Mouse (Mus musculus) neural tube, embryonic 11.5 days (tissue): ENCODE measurements at regions not wholly inside any gene's neighbourhood (a gene's known extent, or its start where the extent isn't known, plus 50 kb on each side); places are given as distances from the start of the nearest gene placed in this dataset.
"Not testable (repeated sequence)": the region's sequence is repeated elsewhere in the genome, so short reads cannot be mapped to it uniquely, and the experiment has no call there.

Experiments
- ATAC-seq: fragments of 200-750 bp; cut with Nextera tagmentation; 2 replicates; pipeline ENCODE4 v1.8.0; 2017; ENCODE audit warnings: moderate number of reproducible peaks, mild to moderate bottlenecking, moderate TSS enrichment, moderate library complexity; ENCODE audit not compliant: insufficient read depth, low FRiP score, low TSS enrichment
- DNase-seq: peaks from one replicate; pipeline ENCODE4 v3.0.0-alpha.2; 2015; ENCODE audit warnings: low spot score
- H3K27ac ChIP-seq: fragments of 300-500 bp; sonication (generic); 2 replicates; pipeline ENCODE4 v1.5.1; 2014; ENCODE audit warnings: low read depth, mild to moderate bottlenecking, low read length
- H3K27me3 ChIP-seq: fragments of 300-500 bp; sonication (generic); 2 replicates; pipeline ENCODE4 v1.6.1; 2014; ENCODE audit warnings: mild to moderate bottlenecking, low read length, mixed read lengths; ENCODE audit not compliant: control insufficient read depth, insufficient read depth
- H3K36me3 ChIP-seq: fragments of 300-500 bp; sonication (generic); 2 replicates; pipeline ENCODE4 v1.6.1; 2014; ENCODE audit warnings: mild to moderate bottlenecking, low read length, moderate library complexity, mixed read lengths; ENCODE audit not compliant: control insufficient read depth, insufficient read depth
- H3K4me1 ChIP-seq: fragments of 300-500 bp; sonication (generic); 2 replicates; pipeline ENCODE4 v1.6.1; 2014; ENCODE audit warnings: low read length, mixed read lengths; ENCODE audit not compliant: control insufficient read depth, insufficient read depth
- H3K4me2 ChIP-seq: fragments of 300-500 bp; sonication (generic); 2 replicates; pipeline ENCODE4 v1.6.1; 2014; ENCODE audit warnings: low read depth, mild to moderate bottlenecking, moderate library complexity
- H3K4me3 ChIP-seq: fragments of 300-500 bp; sonication (generic); 2 replicates; pipeline ENCODE4 v1.5.1; 2014; ENCODE audit warnings: low read depth, low read length
- H3K9ac ChIP-seq: fragments of 300-500 bp; sonication (generic); 2 replicates; pipeline ENCODE4 v1.6.1; 2014; ENCODE audit warnings: mild to moderate bottlenecking, low read length
- H3K9me3 ChIP-seq: fragments of 300-500 bp; sonication (generic); 2 replicates; pipeline ENCODE4 v1.6.1; 2016; ENCODE audit warnings: low read length; ENCODE audit not compliant: control insufficient read depth
- WGBS: fragments of 180-500 bp; shearing (Covaris S2); extraction: QIAGEN DNeasy Blood & Tissue Kit; methylation state at CpG from one replicate; pipeline ENCODE4 v1.1.7; 2014; 5-methylcytosine and 5-hydroxymethylcytosine counted together

GRCm38 (mm10) chr8:103779658-103780057 is 321.8 kb upstream of the Cdh5 start:
- WGBS, result 81% methylated on average over 6 of the region's 6 CpGs
- ATAC-seq, result no peak

GRCm38 (mm10) chr8:103788308-103788707 is 313.1 kb upstream of the Cdh5 start:
- no peaks in the 10 kb centered on the region for H3K36me3 ChIP-seq
- DNase-seq, result no peak
- no peak overlapping the region for H3K4me3 ChIP-seq
- no peaks in the 10 kb centered on the region for H3K27me3 ChIP-seq
- no peak overlapping the region for H3K9ac ChIP-seq
- H3K9me3 ChIP-seq, result no peaks in the 10 kb centered on the region
- H3K4me2 ChIP-seq, result no peak overlapping the region
- ATAC-seq, result no peak
- H3K27ac ChIP-seq, result no peak overlapping the region
- no peaks in the 10 kb centered on the region for H3K4me1 ChIP-seq
- WGBS, result 83% methylated on average over 3 of the region's 3 CpGs

More at GRCm38 (mm10) chr8:103779658-103780057, 321.8 kb upstream of the Cdh5 start:
- no peaks in the 10 kb centered on the region for H3K4me1 ChIP-seq
- no peak overlapping the region for H3K4me2 ChIP-seq
- H3K36me3 ChIP-seq, result no peaks in the 10 kb centered on the region
- H3K27me3 ChIP-seq, result no peaks in the 10 kb centered on the region
- no peaks in the 10 kb centered on the region for H3K9me3 ChIP-seq
- H3K27ac ChIP-seq, result no peak overlapping the region
- H3K4me3 ChIP-seq, result no peak overlapping the region
- DNase-seq, result no peak
- no peak overlapping the region for H3K9ac ChIP-seq

- 95% methylated on average over 1 of the region's 1 CpGs for WGBS
- Histone ChIP-seq H3K36me3 (no peaks in the 10 kb centered on the region), H3K9ac (no peak overlapping the region), H3K9me3 (no peaks in the 10 kb centered on the region), H3K4me2 (no peak overlapping the region), H3K4me3 (no peak overlapping the region), H3K4me1 (no peaks in the 10 kb centered on the region), H3K27me3 (no peaks in the 10 kb centered on the region), H3K27ac (no peak overlapping the region)
- DNase-seq (no peak), ATAC-seq (no peak)
These were observed 308.1 kb upstream of the Cdh5 start for GRCm38 (mm10) chr8:103793331-103793730.

GRCm38 (mm10) chr8:103798630-103799029 is 302.8 kb upstream of the Cdh5 start:
- not testable (repeated sequence) for H3K36me3 ChIP-seq, H3K4me2 ChIP-seq, H3K9ac ChIP-seq, H3K4me1 ChIP-seq, DNase-seq, H3K27me3 ChIP-seq, H3K27ac ChIP-seq, H3K9me3 ChIP-seq, H3K4me3 ChIP-seq, ATAC-seq
- 71% methylated on average over 2 of the region's 2 CpGs for WGBS

GRCm38 (mm10) chr8:103808171-103808570 is 293.3 kb upstream of the Cdh5 start:
- no peak overlapping the region for H3K4me3 ChIP-seq
- no peak overlapping the region for H3K4me2 ChIP-seq
- no peak for DNase-seq
- no peaks in the 10 kb centered on the region for H3K27me3 ChIP-seq
- no peaks in the 10 kb centered on the region for H3K36me3 ChIP-seq
- no peaks in the 10 kb centered on the region for H3K4me1 ChIP-seq
- ATAC-seq, result no peak
- H3K9ac ChIP-seq, result no peak overlapping the region
- 82% methylated on average over 5 of the region's 5 CpGs for WGBS
- no peak overlapping the region for H3K27ac ChIP-seq
- H3K9me3 ChIP-seq, result no peaks in the 10 kb centered on the region

GRCm38 (mm10) chr8:103808580-103808979 is 292.8 kb upstream of the Cdh5 start:
- H3K36me3 ChIP-seq, result no peaks in the 10 kb centered on the region
- no peaks in the 10 kb centered on the region for H3K9me3 ChIP-seq
- DNase-seq (no peak), ATAC-seq (no peak)
- H3K9ac ChIP-seq, result no peak overlapping the region
- WGBS, result 61% methylated on average over 8 of the region's 8 CpGs
- H3K4me1 ChIP-seq, result no peaks in the 10 kb centered on the region
- no peak overlapping the region for H3K4me2 ChIP-seq
- H3K27me3 ChIP-seq, result no peaks in the 10 kb centered on the region
- H3K27ac ChIP-seq, result no peak overlapping the region
- H3K4me3 ChIP-seq, result no peak overlapping the region

GRCm38 (mm10) chr8:103809140-103809539 is 292.3 kb upstream of the Cdh5 start:
- ATAC-seq (no peak), DNase-seq (peak; percentile 24)
- Histone ChIP-seq H3K27ac (no peak overlapping the region), H3K4me1 (no peaks in the 10 kb centered on the region), H3K9me3 (no peaks in the 10 kb centered on the region), H3K9ac (no peak overlapping the region), H3K36me3 (no peaks in the 10 kb centered on the region), H3K4me2 (no peak overlapping the region), H3K4me3 (no peak overlapping the region), H3K27me3 (no peaks in the 10 kb centered on the region)
- 62% methylated on average over 7 of the region's 7 CpGs for WGBS

- H3K27ac ChIP-seq, result no peak overlapping the region
These were observed 287.4 kb upstream of the Cdh5 start for GRCm38 (mm10) chr8:103813954-103814591.

GRCm38 (mm10) chr8:103816101-103816894 is 285.1 kb upstream of the Cdh5 start:
- Histone ChIP-seq H3K27ac (no peak overlapping the region), H3K4me2 (no peak overlapping the region)
- 70% methylated on average over 15 of the region's 15 CpGs for WGBS

More at GRCm38 (mm10) chr8:103813954-103814591, 287.4 kb upstream of the Cdh5 start:
- WGBS, result 61% methylated on average over 10 of the region's 10 CpGs
- DNase-seq, result no peak
- ATAC-seq, result no peak
- Histone ChIP-seq H3K4me2 (no peak overlapping the region), H3K9ac (no peak overlapping the region), H3K9me3 (no peaks in the 10 kb centered on the region), H3K4me3 (no peak overlapping the region), H3K27me3 (no peaks in the 10 kb centered on the region), H3K4me1 (no peaks in the 10 kb centered on the region), H3K36me3 (no peaks in the 10 kb centered on the region)

More at GRCm38 (mm10) chr8:103816101-103816894, 285.1 kb upstream of the Cdh5 start:
- Histone ChIP-seq H3K9ac (no peak overlapping the region), H3K27me3 (no peaks in the 10 kb centered on the region), H3K4me1 (no peaks in the 10 kb centered on the region), H3K9me3 (no peaks in the 10 kb centered on the region), H3K4me3 (no peak overlapping the region), H3K36me3 (no peaks in the 10 kb centered on the region)
- no peak for DNase-seq
- ATAC-seq, result no peak
